Mouse (Mus musculus): ENCODE data around the gene Bod1l. TPM values are rescaled to one million over a fixed set of nuclear protein-coding genes. Genes with fewer than 3 reads are reported as not detected.
A peak's percentile ranks its signal among the peaks of the same experiment; 100 is the strongest.

Gene Bod1l
- polyA plus RNA-seq, 1 experiment from 2014 or later, result 12.3 TPM

- ATAC-seq (ENCODE audit: low read depth) (no peak), DNase-seq (peak; percentile 2)
- Histone ChIP-seq H3K27me3 (no peaks in the 10 kb centered on the region), H3K9me3 (replicated peaks) (no peaks in the 10 kb centered on the region), H3K4me2 (peak overlapping the region; percentile 81), H3K27ac (peak overlapping the region; percentile 73), H3K4me1 (replicated peaks) (peaks cover 33% of the 10 kb centered on the region), H3K4me3 (replicated peaks) (peak overlapping the region; percentile 99), H3K36me3 (no peaks in the 10 kb centered on the region), H3K9ac (peak overlapping the region; percentile 97)
- under 1% methylated on average over 40 of the region's 46 CpGs for WGBS (ENCODE audit: insufficient replicate concordance)
Observed at GRCm38 (mm10) chr5:41843419-41844146, 532 bp downstream of the Bod1l start.

GRCm38 (mm10) chr5:41842681-41843080 lies 1.4 kb downstream of the Bod1l start:
- peak; percentile 6 for DNase-seq

GRCm38 (mm10) chr5:41841735-41842134 lies 2.4 kb downstream of the Bod1l start:
- peak; percentile 70 for ATAC-seq (ENCODE audit: low read depth)
- Histone ChIP-seq H3K4me1 (replicated peaks) (peaks cover 33% of the 10 kb centered on the region), H3K27me3 (no peaks in the 10 kb centered on the region), H3K9me3 (replicated peaks) (no peaks in the 10 kb centered on the region), H3K27ac (peak overlapping the region; percentile 41; the same call in 1 of the 2 replicates), H3K9ac (no peak overlapping the region), H3K36me3 (peaks cover 4% of the 10 kb centered on the region), H3K4me3 (replicated peaks) (0 out of 2 replicates have a peak overlapping the region, but pooled peaks have one; percentile 19), H3K4me2 (peak overlapping the region; percentile 49)
- no peak for DNase-seq
- WGBS (ENCODE audit: insufficient replicate concordance), result 22% methylated on average over 5 of the region's 5 CpGs

More at GRCm38 (mm10) chr5:41842681-41843080, 1.4 kb downstream of the Bod1l start:
- no peak for ATAC-seq (ENCODE audit: low read depth)
- Histone ChIP-seq H3K4me2 (peak overlapping the region; percentile 81), H3K4me3 (replicated peaks) (peak overlapping the region; percentile 99), H3K36me3 (no peaks in the 10 kb centered on the region), H3K27me3 (no peaks in the 10 kb centered on the region), H3K27ac (peak overlapping the region; percentile 62), H3K9me3 (replicated peaks) (no peaks in the 10 kb centered on the region), H3K9ac (peak overlapping the region; percentile 97), H3K4me1 (replicated peaks) (peaks cover 33% of the 10 kb centered on the region)
- WGBS (ENCODE audit: insufficient replicate concordance), result 13% methylated on average over 5 of the region's 5 CpGs

GRCm38 (mm10) chr5:41830100-41830499 lies 14.0 kb downstream of the Bod1l start:
- WGBS (ENCODE audit: insufficient replicate concordance), result 75% methylated on average over 2 of the region's 2 CpGs
- DNase-seq (no peak), ATAC-seq (ENCODE audit: low read depth) (no peak)
- no peak overlapping the region for H3K9ac ChIP-seq
- peaks cover 83% of the 10 kb centered on the region for H3K36me3 ChIP-seq
- no peak overlapping the region for H3K27ac ChIP-seq
- H3K9me3 ChIP-seq (replicated peaks), result no peaks in the 10 kb centered on the region
- no peak overlapping the region for H3K4me2 ChIP-seq
- no peaks in the 10 kb centered on the region for H3K4me1 ChIP-seq (replicated peaks)
- no peaks in the 10 kb centered on the region for H3K27me3 ChIP-seq
- no peak overlapping the region for H3K4me3 ChIP-seq (replicated peaks)

- H3K27ac ChIP-seq, result no peak overlapping the region; the same call in 1 of the 2 replicates
- H3K4me3 ChIP-seq (replicated peaks), result no peak overlapping the region
- H3K9me3 ChIP-seq (replicated peaks), result no peaks in the 10 kb centered on the region
- DNase-seq, result no peak
- H3K27me3 ChIP-seq, result no peaks in the 10 kb centered on the region
- ATAC-seq (ENCODE audit: low read depth), result no peak
- H3K4me1 ChIP-seq (replicated peaks), result no peaks in the 10 kb centered on the region
- no peak overlapping the region for H3K9ac ChIP-seq
- WGBS (ENCODE audit: insufficient replicate concordance), result 42% methylated on average over 9 of the region's 9 CpGs
- H3K4me2 ChIP-seq, result no peak overlapping the region
- peaks cover 88% of the 10 kb centered on the region for H3K36me3 ChIP-seq
Observed at GRCm38 (mm10) chr5:41821158-41821557, 23.0 kb downstream of the Bod1l start.

GRCm38 (mm10) chr5:41820530-41820929 lies 23.6 kb downstream of the Bod1l start:
- Histone ChIP-seq H3K27ac (no peak overlapping the region), H3K36me3 (peaks cover 88% of the 10 kb centered on the region), H3K4me2 (no peak overlapping the region), H3K9me3 (replicated peaks) (no peaks in the 10 kb centered on the region), H3K9ac (no peak overlapping the region), H3K4me1 (replicated peaks) (no peaks in the 10 kb centered on the region), H3K27me3 (no peaks in the 10 kb centered on the region), H3K4me3 (replicated peaks) (no peak overlapping the region)
- ATAC-seq (ENCODE audit: low read depth) (no peak), DNase-seq (no peak)
- 31% methylated on average over 3 of the region's 3 CpGs for WGBS (ENCODE audit: insufficient replicate concordance)

GRCm38 (mm10) chr5:41812516-41812915 lies 31.6 kb downstream of the Bod1l start:
- Histone ChIP-seq H3K4me3 (replicated peaks) (no peak overlapping the region), H3K4me1 (replicated peaks) (no peaks in the 10 kb centered on the region), H3K27me3 (no peaks in the 10 kb centered on the region), H3K9me3 (replicated peaks) (no peaks in the 10 kb centered on the region), H3K9ac (no peak overlapping the region), H3K36me3 (peaks cover 64% of the 10 kb centered on the region), H3K27ac (no peak overlapping the region), H3K4me2 (no peak overlapping the region)
- WGBS (ENCODE audit: insufficient replicate concordance), result 75% methylated on average over 6 of the region's 6 CpGs
- no peak for DNase-seq
- ATAC-seq (ENCODE audit: low read depth), result no peak

GRCm38 (mm10) chr5:41811279-41811678 lies 32.8 kb downstream of the Bod1l start:
- peaks cover 64% of the 10 kb centered on the region for H3K36me3 ChIP-seq
- H3K27ac ChIP-seq, result no peak overlapping the region
- WGBS (ENCODE audit: insufficient replicate concordance), result 51% methylated on average over 3 of the region's 3 CpGs
- H3K4me3 ChIP-seq (replicated peaks), result no peak overlapping the region
- DNase-seq (no peak), ATAC-seq (ENCODE audit: low read depth) (no peak)
- peaks cover 5% of the 10 kb centered on the region; the same call in 1 of the 2 replicates for H3K4me1 ChIP-seq (replicated peaks)
- H3K9ac ChIP-seq, result no peak overlapping the region
- H3K9me3 ChIP-seq (replicated peaks), result no peaks in the 10 kb centered on the region
- no peak overlapping the region for H3K4me2 ChIP-seq
- no peaks in the 10 kb centered on the region for H3K27me3 ChIP-seq

GRCm38 (mm10) chr5:41807383-41807782 lies 36.7 kb downstream of the Bod1l start:
- no peak overlapping the region for H3K4me2 ChIP-seq
- WGBS (ENCODE audit: insufficient replicate concordance), result 64% methylated on average over 2 of the region's 2 CpGs

GRCm38 (mm10) chr5:41806176-41806575 lies 37.9 kb downstream of the Bod1l start:
- no peaks in the 10 kb centered on the region for H3K9me3 ChIP-seq (replicated peaks)
- H3K27me3 ChIP-seq, result no peaks in the 10 kb centered on the region
- peak; percentile 3 for DNase-seq
- H3K9ac ChIP-seq, result no peak overlapping the region
- no peak overlapping the region for H3K4me3 ChIP-seq (replicated peaks)
- 30% methylated on average over 5 of the region's 5 CpGs for WGBS (ENCODE audit: insufficient replicate concordance)
- peaks cover 60% of the 10 kb centered on the region for H3K36me3 ChIP-seq
- ATAC-seq (ENCODE audit: low read depth), result peak; percentile 70
- peaks cover 8% of the 10 kb centered on the region; the same call in 1 of the 2 replicates for H3K4me1 ChIP-seq (replicated peaks)
- H3K4me2 ChIP-seq, result no peak overlapping the region
- H3K27ac ChIP-seq, result no peak overlapping the region

More at GRCm38 (mm10) chr5:41807383-41807782, 36.7 kb downstream of the Bod1l start:
- Histone ChIP-seq H3K4me1 (replicated peaks) (peaks cover 8% of the 10 kb centered on the region; the same call in 1 of the 2 replicates), H3K9me3 (replicated peaks) (no peaks in the 10 kb centered on the region), H3K27me3 (no peaks in the 10 kb centered on the region), H3K9ac (no peak overlapping the region), H3K4me3 (replicated peaks) (no peak overlapping the region), H3K27ac (no peak overlapping the region), H3K36me3 (peaks cover 68% of the 10 kb centered on the region)
- ATAC-seq (ENCODE audit: low read depth) (no peak), DNase-seq (no peak)

GRCm38 (mm10) chr5:41805085-41805484 lies 39.0 kb downstream of the Bod1l start:
- ATAC-seq (ENCODE audit: low read depth), result no peak

GRCm38 (mm10) chr5:41804643-41805042 lies 39.5 kb downstream of the Bod1l start:
- Histone ChIP-seq H3K27ac (no peak overlapping the region), H3K9ac (no peak overlapping the region), H3K27me3 (no peaks in the 10 kb centered on the region), H3K4me1 (replicated peaks) (peaks cover 8% of the 10 kb centered on the region; the same call in 1 of the 2 replicates), H3K4me2 (no peak overlapping the region), H3K4me3 (replicated peaks) (no peak overlapping the region), H3K9me3 (replicated peaks) (no peaks in the 10 kb centered on the region), H3K36me3 (peaks cover 61% of the 10 kb centered on the region)
- 43% methylated on average over 2 of the region's 2 CpGs for WGBS (ENCODE audit: insufficient replicate concordance)
- no peak for ATAC-seq (ENCODE audit: low read depth)
- no peak for DNase-seq

More at GRCm38 (mm10) chr5:41805085-41805484, 39.0 kb downstream of the Bod1l start:
- Histone ChIP-seq H3K36me3 (peaks cover 63% of the 10 kb centered on the region), H3K4me2 (no peak overlapping the region), H3K9ac (no peak overlapping the region), H3K4me1 (replicated peaks) (peaks cover 8% of the 10 kb centered on the region; the same call in 1 of the 2 replicates), H3K9me3 (replicated peaks) (no peaks in the 10 kb centered on the region), H3K4me3 (replicated peaks) (no peak overlapping the region), H3K27ac (no peak overlapping the region), H3K27me3 (no peaks in the 10 kb centered on the region)
- DNase-seq, result no peak
- 78% methylated on average over 2 of the region's 2 CpGs for WGBS (ENCODE audit: insufficient replicate concordance)
